Mouse (Mus musculus): ENCODE measurements around the gene Tbxas1. TPM values are rescaled to one million over a fixed set of nuclear protein-coding genes. Genes with fewer than 3 reads are reported as not detected.

Tbxas1 gene
- total and polyA plus RNA-seq, 2 experiments: 1.1 to 3.5 TPM

- H3K79me2 ChIP-seq (ENCODE audit: control insufficient read depth, insufficient read depth, low read length): no peaks in the 10 kb centered on the region
- no peak overlapping the region for H3K9ac ChIP-seq (ENCODE audit: low read depth, low read length)
- no peak for TF ChIP-seq CTCF (IDR thresholded peaks at IDR 0.05; ENCODE audit: low read depth, low read length)
- TF ChIP-seq POLR2A (IDR thresholded peaks at IDR 0.05; ENCODE audit: extremely low read depth, insufficient read depth, low read length): no peak
- no peaks in the 10 kb centered on the region for H3K27me3 ChIP-seq (ENCODE audit: control insufficient read depth, insufficient read depth, low read length)
- H3K36me3 ChIP-seq (ENCODE audit: control insufficient read depth, insufficient read depth, low read length): no peaks in the 10 kb centered on the region
- WGBS: 26% methylated on average over 14 of the region's 14 CpGs
- H3K4me1 ChIP-seq (ENCODE audit: control insufficient read depth, insufficient read depth, low read length): peaks cover 9% of the 10 kb centered on the region; the same call in 1 of the 2 replicates
- H3K4me3 ChIP-seq (ENCODE audit: insufficient read depth, low read depth, low read length): peak overlapping the region; percentile 37; the same call in 1 of the 2 replicates
- peak; percentile 71 for DNase-seq (ENCODE audit: extremely low read depth, low read depth, low spot score)
- H3K27ac ChIP-seq (replicated peaks; ENCODE audit: insufficient read depth, low read depth, low read length): no peak overlapping the region
Observed at GRCm38 (mm10) chr6:38919135-38919740, 44.0 kb downstream of the Tbxas1 start.

- TF ChIP-seq CTCF (IDR thresholded peaks at IDR 0.05; ENCODE audit: low read depth, low read length) (no peak), POLR2A (IDR thresholded peaks at IDR 0.05; ENCODE audit: extremely low read depth, insufficient read depth, low read length) (no peak)
- peaks cover 9% of the 10 kb centered on the region; the same call in 1 of the 2 replicates for H3K4me1 ChIP-seq (ENCODE audit: control insufficient read depth, insufficient read depth, low read length)
- 49% methylated on average over 6 of the region's 6 CpGs for WGBS
- H3K27ac ChIP-seq (replicated peaks; ENCODE audit: insufficient read depth, low read depth, low read length): no peak overlapping the region
- DNase-seq (ENCODE audit: extremely low read depth, low read depth, low spot score): peak; percentile 51
- no peak overlapping the region for H3K4me3 ChIP-seq (ENCODE audit: insufficient read depth, low read depth, low read length)
- no peaks in the 10 kb centered on the region for H3K27me3 ChIP-seq (ENCODE audit: control insufficient read depth, insufficient read depth, low read length)
- no peak overlapping the region for H3K9ac ChIP-seq (ENCODE audit: low read depth, low read length)
- H3K79me2 ChIP-seq (ENCODE audit: control insufficient read depth, insufficient read depth, low read length): no peaks in the 10 kb centered on the region
- no peaks in the 10 kb centered on the region for H3K36me3 ChIP-seq (ENCODE audit: control insufficient read depth, insufficient read depth, low read length)
Observed at GRCm38 (mm10) chr6:38920141-38920540, 44.9 kb downstream of the Tbxas1 start.

DNA sequence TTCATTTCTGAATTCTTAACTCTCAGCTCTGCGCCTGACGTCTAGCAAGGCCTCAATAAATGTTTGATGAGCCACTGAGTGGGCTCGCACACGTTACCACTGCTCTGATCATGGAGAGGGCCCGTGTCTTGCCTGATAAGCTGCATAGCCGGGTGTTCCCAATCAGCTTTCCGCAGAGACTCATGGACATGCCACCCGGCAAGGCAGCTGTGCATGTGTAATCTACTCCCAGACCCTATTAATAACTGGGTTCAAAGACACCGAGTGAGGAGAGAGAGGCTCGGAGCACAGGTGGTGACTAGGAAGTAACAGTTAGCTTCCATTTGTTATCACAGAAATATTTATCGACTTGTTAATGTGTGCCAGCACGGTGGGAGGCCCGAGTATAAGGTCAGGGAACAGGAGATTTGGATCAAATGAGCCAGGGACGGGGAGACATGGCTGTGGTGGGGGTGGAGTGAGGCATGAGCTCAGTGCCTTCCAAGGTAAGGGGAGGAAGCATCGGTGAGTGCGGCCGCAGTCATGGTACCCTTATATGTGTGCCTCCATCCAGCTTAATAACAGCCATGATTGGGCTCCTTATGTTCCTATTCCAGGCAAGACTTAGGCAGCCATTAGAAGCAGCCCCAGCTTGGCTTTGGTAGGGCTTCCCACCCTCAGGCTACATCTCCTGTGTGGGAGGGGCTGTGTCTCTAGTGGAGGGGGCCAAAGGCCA is 46.0 kb downstream of the Tbxas1 start:
- DNase-seq (ENCODE audit: extremely low read depth, low read depth, low spot score): peak; percentile 33
- H3K27me3 ChIP-seq (ENCODE audit: control insufficient read depth, insufficient read depth, low read length): no peaks in the 10 kb centered on the region
- no peaks in the 10 kb centered on the region for H3K79me2 ChIP-seq (ENCODE audit: control insufficient read depth, insufficient read depth, low read length)
- H3K9ac ChIP-seq (ENCODE audit: low read depth, low read length): no peak overlapping the region
- H3K27ac ChIP-seq (replicated peaks; ENCODE audit: insufficient read depth, low read depth, low read length): no peak overlapping the region
- H3K4me1 ChIP-seq (ENCODE audit: control insufficient read depth, insufficient read depth, low read length): peaks cover 9% of the 10 kb centered on the region; the same call in 1 of the 2 replicates
- no peak overlapping the region for H3K4me3 ChIP-seq (ENCODE audit: insufficient read depth, low read depth, low read length)
- WGBS: 43% methylated on average over 17 of the region's 17 CpGs
- TF ChIP-seq CTCF (IDR thresholded peaks at IDR 0.05; ENCODE audit: low read depth, low read length) (no peak), POLR2A (IDR thresholded peaks at IDR 0.05; ENCODE audit: extremely low read depth, insufficient read depth, low read length) (no peak)
- H3K36me3 ChIP-seq (ENCODE audit: control insufficient read depth, insufficient read depth, low read length): no peaks in the 10 kb centered on the region

DNA sequence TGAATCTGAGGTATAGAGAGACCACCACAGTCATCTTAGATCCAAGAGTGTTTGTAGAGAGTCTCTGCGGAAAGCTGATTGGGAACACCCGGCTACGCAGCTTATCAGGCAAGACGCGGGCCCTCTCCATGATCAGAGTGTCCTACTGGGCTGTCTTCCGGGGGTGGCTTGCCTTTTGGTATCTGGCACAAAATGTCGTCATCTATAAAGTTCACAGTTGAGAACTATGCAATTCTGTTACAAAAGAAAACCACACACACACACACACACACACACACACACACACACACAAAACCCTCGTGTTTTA is 46.6 kb downstream of the Tbxas1 start:
- no peaks in the 10 kb centered on the region for H3K27me3 ChIP-seq (ENCODE audit: control insufficient read depth, insufficient read depth, low read length)

DNA sequence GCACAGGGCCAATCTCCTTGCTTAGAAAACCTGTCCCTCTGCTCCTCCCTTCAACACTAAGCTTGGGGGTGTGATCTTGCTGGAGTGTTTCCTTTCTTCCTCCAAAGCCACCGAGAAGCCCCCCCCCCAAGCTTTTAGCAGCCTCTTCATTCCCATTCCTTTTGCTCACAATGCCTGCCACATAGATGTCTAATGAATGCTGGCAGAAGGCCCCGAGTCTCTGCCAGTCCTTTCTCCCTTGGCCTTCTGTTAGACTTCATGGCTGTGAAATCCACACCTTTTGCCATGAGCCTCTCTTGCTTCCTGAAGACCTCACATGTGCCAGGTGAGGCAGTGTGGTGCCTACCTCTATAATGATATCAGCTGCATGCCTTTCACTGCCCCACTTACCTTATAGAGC is 47.3 kb downstream of the Tbxas1 start:
- Histone ChIP-seq H3K79me2 (ENCODE audit: control insufficient read depth, insufficient read depth, low read length) (no peaks in the 10 kb centered on the region), H3K36me3 (ENCODE audit: control insufficient read depth, insufficient read depth, low read length) (no peaks in the 10 kb centered on the region), H3K27me3 (ENCODE audit: control insufficient read depth, insufficient read depth, low read length) (no peaks in the 10 kb centered on the region), H3K4me3 (ENCODE audit: insufficient read depth, low read depth, low read length) (no peak overlapping the region), H3K27ac (replicated peaks; ENCODE audit: insufficient read depth, low read depth, low read length) (no peak overlapping the region), H3K9ac (ENCODE audit: low read depth, low read length) (no peak overlapping the region), H3K4me1 (ENCODE audit: control insufficient read depth, insufficient read depth, low read length) (peaks cover 11% of the 10 kb centered on the region; the same call in 1 of the 2 replicates)
- 87% methylated on average over 2 of the region's 2 CpGs for WGBS
- TF ChIP-seq POLR2A (IDR thresholded peaks at IDR 0.05; ENCODE audit: extremely low read depth, insufficient read depth, low read length) (no peak), CTCF (IDR thresholded peaks at IDR 0.05; ENCODE audit: low read depth, low read length) (no peak)
- no peak for DNase-seq (ENCODE audit: extremely low read depth, low read depth, low spot score)

More for the DNA sequence above, 46.6 kb downstream of the Tbxas1 start:
- no peaks in the 10 kb centered on the region for H3K79me2 ChIP-seq (ENCODE audit: control insufficient read depth, insufficient read depth, low read length)
- no peak overlapping the region for H3K27ac ChIP-seq (replicated peaks; ENCODE audit: insufficient read depth, low read depth, low read length)
- H3K4me1 ChIP-seq (ENCODE audit: control insufficient read depth, insufficient read depth, low read length): peaks cover 9% of the 10 kb centered on the region; the same call in 1 of the 2 replicates
- no peaks in the 10 kb centered on the region for H3K36me3 ChIP-seq (ENCODE audit: control insufficient read depth, insufficient read depth, low read length)
- H3K9ac ChIP-seq (ENCODE audit: low read depth, low read length): no peak overlapping the region
- WGBS: 90% methylated on average over 8 of the region's 8 CpGs
- no peak for DNase-seq (ENCODE audit: extremely low read depth, low read depth, low spot score)
- TF ChIP-seq POLR2A (IDR thresholded peaks at IDR 0.05; ENCODE audit: extremely low read depth, insufficient read depth, low read length): no peak
- H3K4me3 ChIP-seq (ENCODE audit: insufficient read depth, low read depth, low read length): no peak overlapping the region

DNA sequence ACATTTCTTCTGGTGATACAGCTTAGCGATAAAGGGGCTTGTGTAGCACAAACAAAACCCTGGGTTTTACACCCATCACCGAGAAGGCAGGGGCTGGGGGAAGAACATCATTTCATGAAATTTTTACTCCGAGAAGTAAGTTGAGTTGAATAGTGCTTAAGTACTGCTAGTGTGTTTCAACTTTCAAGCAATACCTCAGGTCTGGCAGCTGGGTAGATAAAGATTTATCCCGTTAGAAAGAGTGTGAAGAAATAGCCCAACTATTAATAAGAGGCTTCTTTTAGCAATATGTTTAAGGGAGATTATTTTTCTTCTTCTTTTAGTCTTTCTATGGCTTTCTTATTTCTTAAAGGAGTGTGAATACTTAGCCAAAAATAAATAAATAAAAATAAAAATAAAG is 48.2 kb downstream of the Tbxas1 start:
- H3K27me3 ChIP-seq (ENCODE audit: control insufficient read depth, insufficient read depth, low read length): no peaks in the 10 kb centered on the region
- H3K79me2 ChIP-seq (ENCODE audit: control insufficient read depth, insufficient read depth, low read length): no peaks in the 10 kb centered on the region
- no peak for DNase-seq (ENCODE audit: extremely low read depth, low read depth, low spot score)
- WGBS: 95% methylated on average over 4 of the region's 4 CpGs
- H3K36me3 ChIP-seq (ENCODE audit: control insufficient read depth, insufficient read depth, low read length): no peaks in the 10 kb centered on the region
- H3K4me1 ChIP-seq (ENCODE audit: control insufficient read depth, insufficient read depth, low read length): peaks cover 11% of the 10 kb centered on the region; the same call in 1 of the 2 replicates
- H3K4me3 ChIP-seq (ENCODE audit: insufficient read depth, low read depth, low read length): no peak overlapping the region
- H3K9ac ChIP-seq (ENCODE audit: low read depth, low read length): no peak overlapping the region
- no peak overlapping the region for H3K27ac ChIP-seq (replicated peaks; ENCODE audit: insufficient read depth, low read depth, low read length)
- TF ChIP-seq CTCF (IDR thresholded peaks at IDR 0.05; ENCODE audit: low read depth, low read length): no peak
- TF ChIP-seq POLR2A (IDR thresholded peaks at IDR 0.05; ENCODE audit: extremely low read depth, insufficient read depth, low read length): no peak
